Mouse (Mus musculus) heart, adult 2 months (tissue): ENCODE results near the gene Atp4b. TPM values are rescaled to one million over a fixed set of nuclear protein-coding genes. Genes with fewer than 3 reads are reported as not detected.

Experiments
- DNase-seq, 2 experiments: peaks; one replicate each; pipeline ENCODE4 v3.0.0; 2021
- H3K27ac ChIP-seq: fragments of 200-600 bp; 2 replicates; pipeline ENCODE4 v1.8.1; 2022
- H3K27me3 ChIP-seq: fragments of 200-500 bp; 2 replicates; pipeline ENCODE4 v1.6.1; 2012; ENCODE audit warnings: mild to moderate bottlenecking, low read length, inconsistent platforms, mixed read lengths; ENCODE audit not compliant: control insufficient read depth, insufficient read depth
- H3K36me3 ChIP-seq: fragments of 200-500 bp; 2 replicates; pipeline ENCODE4 v1.6.1; 2012; ENCODE audit warnings: low read length, inconsistent platforms; ENCODE audit not compliant: control insufficient read depth, insufficient read depth
- H3K4me1 ChIP-seq: fragments of 200-500 bp; 2 replicates; pipeline ENCODE4 v1.6.1; 2011; ENCODE audit warnings: low read length; ENCODE audit not compliant: control insufficient read depth, insufficient read depth
- H3K4me3 ChIP-seq: fragments of 200-600 bp; 2 replicates; pipeline ENCODE4 v1.8.1; 2022
- H3K79me2 ChIP-seq: fragments of 200-500 bp; replicated peaks from 2 replicates; pipeline ENCODE4 v1.6.1; 2012; ENCODE audit warnings: mild to moderate bottlenecking, inconsistent platforms, low read length, moderate library complexity, mixed read lengths; ENCODE audit not compliant: control insufficient read depth, insufficient read depth
- H3K9ac ChIP-seq: fragments of 200-500 bp; 2 replicates; pipeline ENCODE4 v1.6.1; 2012; ENCODE audit warnings: low read depth, mild to moderate bottlenecking, control low read depth, inconsistent platforms, low read length, mixed read lengths
- CTCF ChIP-seq: fragments of 200-600 bp; IDR thresholded peaks from 2 replicates; pipeline ENCODE4 v1.8.1; 2022; ENCODE audit warnings: antibody characterized with exemption, mild to moderate bottlenecking, moderate library complexity
- EP300 ChIP-seq: fragments of 200-500 bp; IDR thresholded peaks from 2 replicates; pipeline ENCODE4 v1.6.1; 2011; ENCODE audit warnings: low read depth, low read length, control low read depth; ENCODE audit not compliant: insufficient read depth
- POLR2A ChIP-seq: fragments of 200-500 bp; IDR thresholded peaks from 2 replicates; pipeline ENCODE4 v1.6.1; 2011; ENCODE audit warnings: mild to moderate bottlenecking, low read depth, low read length, control low read depth; ENCODE audit not compliant: insufficient read depth
- WGBS: fragments of 180-500 bp; shearing (Covaris S2); methylation state at CpG from one replicate; pipeline ENCODE4 v1.1.7; 2018; 5-methylcytosine and 5-hydroxymethylcytosine counted together
- intact Hi-C: fragments of 180-260 bp; cut with DNase I; formaldehyde crosslinking; loops from one replicate; pipeline ENCODE4 v1.15.1; 2025
- long read RNA-seq: library from polyadenylated mRNA; stranded (forward); transcript quantifications from one replicate; pipeline ENCODE4 v2.0.0, GENCODE M21; 2021
- polyA plus RNA-seq: library from polyadenylated mRNA; depleted of rRNA; stranded (reverse); fragments of >200 nt; gene quantifications from 2 replicates; pipeline ENCODE4 v1.2.3, GENCODE M21; 2012; rRNA removed
- total RNA-seq, 2 experiments: library from RNA; stranded (reverse); gene quantifications; 2 replicates each; pipeline ENCODE4 v1.2.3; 2021

The Atp4b gene
- total RNA-seq: not detected
- polyA plus RNA-seq: 0.23 and 0.33 TPM in 2 replicates
- long read RNA-seq: 0 reads

DNA sequence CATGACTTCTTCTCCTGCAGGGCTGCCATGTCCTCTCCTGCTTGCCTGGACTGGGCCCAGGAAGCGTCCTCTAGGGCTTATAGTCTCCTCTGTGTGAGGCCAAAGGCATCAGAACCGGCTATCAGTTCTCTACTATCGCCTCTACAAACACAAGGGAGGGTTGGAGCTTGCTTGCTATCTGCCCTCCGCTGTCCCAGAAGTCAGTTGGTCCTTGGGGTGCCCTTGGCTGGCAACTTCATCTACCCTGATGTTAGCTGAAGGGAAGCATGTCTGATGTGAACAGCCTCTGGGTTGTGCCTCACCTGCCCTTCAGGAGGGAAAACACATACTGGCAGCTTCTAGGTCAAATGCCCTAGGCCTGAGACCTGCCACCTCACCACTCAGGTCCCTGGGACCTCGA, at the start of gene Atp4b:
Atp4b (minus strand) TSS at position 101 of the 400 bp plus-strand sequence.
- intact Hi-C loops: no loop called here
- Histone ChIP-seq H3K27me3 (no peaks in the 10 kb centered on the region), H3K4me1 (no peaks in the 10 kb centered on the region), H3K36me3 (no peaks in the 10 kb centered on the region), H3K4me3 (no peak within 1 kb of the TSS), H3K27ac (no peak within 1 kb of the TSS), H3K79me2 (no peaks in the 10 kb centered on the region), H3K9ac (no peak within 1 kb of the TSS)
- no peak for DNase-seq
- 69% methylated on average over 5 of the region's 5 CpGs for WGBS
- TF ChIP-seq CTCF: no peak
- TF ChIP-seq POLR2A: no peak
- TF ChIP-seq EP300: no peak

DNA sequence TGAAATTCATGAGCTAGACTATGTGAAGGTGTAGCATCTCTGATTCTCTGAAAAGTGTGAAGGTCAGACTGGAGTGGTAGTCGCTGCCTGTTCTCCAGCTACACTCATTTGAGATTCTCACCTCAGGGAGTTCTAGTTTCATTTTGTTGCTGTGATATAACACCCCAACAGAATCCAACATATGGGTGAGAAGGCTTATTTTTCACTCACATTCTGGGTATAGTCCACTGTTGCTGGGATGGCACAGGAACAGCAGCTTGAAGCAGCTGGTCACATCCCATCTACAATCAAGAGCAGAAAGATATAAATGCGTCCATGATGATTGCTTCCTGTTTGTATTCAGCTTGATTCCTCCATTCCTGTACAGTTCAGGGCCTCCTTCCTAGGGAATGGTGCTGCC, 45.5 kb upstream of the Atp4b start:
- intact Hi-C loops: no loop called here
- Histone ChIP-seq H3K4me1 (no peaks in the 10 kb centered on the region; the same call in 1 of the 2 replicates), H3K36me3 (no peaks in the 10 kb centered on the region), H3K9ac (no peak overlapping the region), H3K79me2 (no peaks in the 10 kb centered on the region), H3K27ac (no peak overlapping the region), H3K4me3 (no peak overlapping the region), H3K27me3 (no peaks in the 10 kb centered on the region)
- DNase-seq: no peak
- no peak for TF ChIP-seq EP300
- TF ChIP-seq CTCF: no peak
- no peak for TF ChIP-seq POLR2A
- 90% methylated on average over 2 of the region's 2 CpGs for WGBS

DNA sequence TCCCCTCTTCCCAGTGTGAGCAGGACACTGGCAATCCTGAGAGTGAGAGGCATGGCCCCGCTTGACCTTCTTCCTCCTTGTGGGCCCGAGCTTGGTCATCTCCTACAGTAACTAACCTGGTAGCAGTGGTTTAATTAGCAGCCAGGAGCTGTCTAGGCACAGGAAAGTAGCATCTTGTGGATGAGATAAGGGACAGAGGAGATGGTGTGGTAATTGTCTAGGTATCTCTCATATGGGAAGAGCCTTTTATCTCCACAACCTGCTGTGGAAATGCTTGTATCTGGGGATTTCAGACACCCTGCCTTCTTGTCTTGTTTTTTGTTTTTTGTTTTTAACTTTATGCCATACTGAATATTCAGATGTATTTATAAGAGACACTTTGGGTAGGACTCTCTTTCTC, 40.9 kb upstream of the Atp4b start:
- intact Hi-C loops: no loop called here
- no peaks in the 10 kb centered on the region for H3K36me3 ChIP-seq
- TF ChIP-seq EP300 (no peak), POLR2A (no peak), CTCF (no peak)
- H3K79me2 ChIP-seq: no peaks in the 10 kb centered on the region
- no peak overlapping the region for H3K4me3 ChIP-seq
- peaks cover 8% of the 10 kb centered on the region for H3K4me1 ChIP-seq
- no peak overlapping the region for H3K27ac ChIP-seq
- H3K27me3 ChIP-seq: no peaks in the 10 kb centered on the region
- DNase-seq: no peak
- 72% methylated on average over 2 of the region's 2 CpGs for WGBS
- no peak overlapping the region for H3K9ac ChIP-seq

DNA sequence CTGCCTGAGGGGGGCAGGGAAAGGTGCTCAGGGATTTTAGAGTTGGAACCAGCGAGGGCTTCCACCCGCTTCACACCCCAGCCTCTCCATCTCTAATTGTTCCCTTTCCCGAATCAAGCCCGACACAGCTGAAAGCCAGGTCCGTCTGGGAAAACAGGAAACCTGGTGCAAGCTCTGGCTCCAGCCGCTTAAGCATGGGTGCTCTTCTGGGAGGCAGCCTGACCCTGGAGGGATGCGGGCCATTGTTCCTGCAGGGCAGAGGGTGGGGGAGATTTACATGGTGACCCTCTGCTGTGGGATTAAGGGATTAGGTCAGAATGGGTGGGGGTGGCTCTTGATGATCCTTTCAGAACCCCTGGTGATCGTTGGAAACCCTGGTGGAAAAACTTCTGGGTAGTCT, 39.4 kb upstream of the Atp4b start:
- Histone ChIP-seq H3K36me3 (no peaks in the 10 kb centered on the region), H3K4me1 (peaks cover 12% of the 10 kb centered on the region), H3K79me2 (no peaks in the 10 kb centered on the region), H3K9ac (peak overlapping the region; percentile 64), H3K27ac (peak overlapping the region; percentile 94), H3K4me3 (peak overlapping the region; percentile 52), H3K27me3 (no peaks in the 10 kb centered on the region)
- TF ChIP-seq CTCF (no peak), POLR2A (peak; percentile 28)
- intact Hi-C loops: no loop called here
- peak in 1 of 2 experiments; percentile 33 for DNase-seq
- WGBS: 11% methylated on average over 8 of the region's 8 CpGs

DNA sequence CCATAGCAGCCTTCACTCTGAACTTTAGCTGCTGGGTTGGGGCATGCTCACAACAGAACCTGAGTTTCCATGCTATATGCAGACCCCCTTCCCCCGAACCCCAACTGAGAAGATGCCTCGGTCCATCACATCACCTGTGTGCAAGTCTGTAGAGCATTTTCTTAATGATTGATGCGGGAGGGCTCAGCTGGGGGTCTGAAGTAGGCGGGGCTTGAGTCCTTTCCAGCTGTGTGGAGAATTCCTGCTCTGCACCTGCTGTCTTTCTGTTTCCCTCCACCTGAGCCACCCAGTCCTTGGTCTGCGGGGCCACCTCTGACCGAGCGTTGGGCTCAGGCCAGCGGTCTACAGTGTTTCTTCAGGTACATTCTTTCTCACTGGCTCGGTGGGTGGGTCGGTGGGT, 38.3 kb upstream of the Atp4b start, which contains the start of gene Tmem255b:
Tmem255b (plus strand) TSS at position 301 of the 400 bp plus-strand sequence.
- intact Hi-C loops: no loop called here
- no peaks in the 10 kb centered on the region for H3K27me3 ChIP-seq

DNA sequence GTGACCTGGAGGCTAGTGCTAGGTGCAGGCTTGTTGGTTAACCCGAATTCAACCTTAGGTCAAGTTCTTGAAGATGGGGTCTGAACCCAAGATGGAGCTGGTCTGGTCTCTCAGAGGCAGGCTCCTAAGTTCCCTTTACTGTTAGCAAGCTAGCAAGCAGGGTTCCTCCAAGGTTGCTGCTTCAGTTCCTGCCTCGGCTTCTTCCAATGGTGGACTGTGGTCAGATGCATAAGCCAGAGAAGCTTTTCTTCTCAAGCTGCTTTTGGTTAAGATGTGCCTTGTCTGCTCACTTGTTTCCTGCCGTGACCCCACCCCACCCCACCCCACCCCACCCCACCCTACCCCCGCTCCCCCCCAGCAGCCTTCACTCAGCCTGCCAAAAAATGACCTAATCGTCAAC, 36.5 kb upstream of the Atp4b start:
- Histone ChIP-seq H3K79me2 (no peaks in the 10 kb centered on the region), H3K4me1 (peaks cover 17% of the 10 kb centered on the region)

More for the DNA sequence above, 38.3 kb upstream of the Atp4b start, which contains the start of gene Tmem255b:
- no peak for DNase-seq
- TF ChIP-seq CTCF: no peak
- TF ChIP-seq POLR2A: no peak
- no peak for TF ChIP-seq EP300
- Histone ChIP-seq H3K27ac (peak within 1 kb of the TSS; percentile 94), H3K36me3 (no peaks in the 10 kb centered on the region), H3K9ac (peak within 1 kb of the TSS; percentile 64), H3K4me3 (peak within 1 kb of the TSS; percentile 52), H3K79me2 (no peaks in the 10 kb centered on the region), H3K4me1 (peaks cover 14% of the 10 kb centered on the region)
- WGBS: 31% methylated on average over 10 of the region's 10 CpGs

More for the DNA sequence above, 36.5 kb upstream of the Atp4b start:
- DNase-seq: no peak
- H3K27ac ChIP-seq: peak overlapping the region; percentile 62
- 34% methylated on average over 5 of the region's 5 CpGs for WGBS
- no peak overlapping the region for H3K9ac ChIP-seq
- H3K27me3 ChIP-seq: no peaks in the 10 kb centered on the region
- intact Hi-C loops: no loop called here
- no peaks in the 10 kb centered on the region for H3K36me3 ChIP-seq
- no peak overlapping the region for H3K4me3 ChIP-seq
- no peak for TF ChIP-seq POLR2A
- no peak for TF ChIP-seq CTCF
- TF ChIP-seq EP300: no peak
